Mouse (Mus musculus) erythroblast, embryonic 14.5 days (primary cell): ENCODE measurements around the gene Slc44a5.

Experiments
- GATA1 ChIP-seq: IDR thresholded peaks from 2 replicates; pipeline ENCODE4 v1.6.1; 2012; ENCODE audit warnings: low read length, inconsistent platforms, mixed read lengths
- TAL1 ChIP-seq: IDR thresholded peaks from 3 replicates; pipeline ENCODE4 v1.6.1; 2012; ENCODE audit warnings: low read length, inconsistent platforms, mixed read lengths

DNA sequence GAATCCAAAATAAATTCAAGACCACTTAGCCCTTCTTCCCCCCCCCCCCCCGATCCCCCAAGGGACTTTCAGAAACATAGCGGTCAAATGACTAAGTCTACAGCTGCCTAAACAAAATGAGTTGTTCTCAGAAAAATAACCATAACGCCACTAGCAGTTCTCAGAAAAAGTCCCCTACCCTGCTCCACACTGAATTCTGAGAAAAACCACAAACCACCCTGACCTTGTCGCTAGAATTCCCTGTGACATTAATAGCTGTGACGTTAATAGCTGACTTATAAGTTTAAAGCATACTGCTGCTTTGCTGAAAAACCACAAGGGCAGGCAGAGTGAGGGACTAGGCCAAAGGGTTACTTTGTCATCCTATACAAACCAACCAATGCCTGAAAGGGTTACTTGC lies 15.3 kb upstream of the Slc44a5 start:
- TF ChIP-seq TAL1 = no peak
- no peak for TF ChIP-seq GATA1
